Mouse (Mus musculus) adrenal gland, postnatal 14 days (tissue): ENCODE measurements around the gene B3gnt3. TPM values are rescaled to one million over a fixed set of nuclear protein-coding genes. Genes with fewer than 3 reads are reported as not detected.

Experiments
- DNase-seq: peaks from one replicate; pipeline ENCODE4 v3.0.0; 2021; ENCODE audit warnings: mixed read lengths
- total RNA-seq: library from RNA; stranded (reverse); gene quantifications from 2 replicates; pipeline ENCODE4 v1.2.3, GENCODE M21; 2021

Gene B3gnt3
- total RNA-seq, 1 experiment from 2014 or later, result 5.4 TPM

- no peak for DNase-seq
Measured at GRCm38 (mm10) chr8:71678216-71678615, 23.4 kb downstream of the B3gnt3 start.

- DNase-seq, result peak; percentile 57
Measured at GRCm38 (mm10) chr8:71677555-71677954, 24.0 kb downstream of the B3gnt3 start.

DNA sequence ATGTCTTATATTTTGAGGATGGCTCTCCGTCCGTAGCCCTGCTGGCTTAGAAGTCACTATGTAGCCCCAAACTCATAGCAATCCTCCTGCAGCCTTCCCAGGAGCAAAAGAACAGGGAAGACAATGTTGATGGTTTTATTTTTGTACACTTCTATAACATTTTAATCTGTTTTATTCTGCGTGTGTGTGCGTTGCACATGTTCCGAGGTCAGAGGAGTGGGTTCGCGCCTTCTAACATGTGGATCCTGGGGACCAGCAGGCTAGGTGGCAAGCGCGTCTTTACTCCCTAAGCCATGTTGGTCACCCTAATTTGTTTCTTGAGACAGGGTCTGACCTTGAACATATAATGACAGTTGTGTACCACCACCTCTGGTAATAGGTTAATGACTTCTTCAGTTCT lies 24.8 kb downstream of the B3gnt3 start:
- DNase-seq, result no peak

GRCm38 (mm10) chr8:71676020-71676741 lies 25.4 kb downstream of the B3gnt3 start, which contains the start of gene Jak3:
Jak3 (plus strand) TSS chr8:71676296.
- peak; percentile 71 for DNase-seq

- no peak for DNase-seq
Measured at GRCm38 (mm10) chr8:71675456-71676019, 26.1 kb downstream of the B3gnt3 start.

GRCm38 (mm10) chr8:71674071-71674470 lies 27.5 kb downstream of the B3gnt3 start:
- no peak for DNase-seq

- DNase-seq, result no peak
Measured at GRCm38 (mm10) chr8:71672168-71672735, 29.3 kb downstream of the B3gnt3 start.

DNA sequence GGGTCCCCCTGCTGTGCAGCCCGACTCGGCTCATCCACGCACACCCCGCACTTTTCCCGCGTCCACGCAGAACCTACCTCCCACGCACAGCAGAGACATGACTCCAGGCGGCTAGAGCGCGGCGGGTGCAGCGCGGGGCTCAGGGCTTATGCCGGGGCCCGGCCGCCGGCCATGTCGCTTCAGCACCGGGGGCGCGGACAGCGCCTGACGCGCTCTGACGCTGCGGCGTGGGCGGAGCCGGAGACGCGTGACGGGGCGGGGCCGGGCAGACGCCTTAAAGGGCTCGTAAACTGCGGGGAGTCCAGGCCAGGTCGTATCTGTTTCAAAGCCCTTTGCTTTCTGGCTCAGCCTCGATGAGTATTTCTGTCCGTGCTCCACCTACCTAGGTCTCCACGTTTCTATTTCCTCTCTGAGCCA lies 30.0 kb downstream of the B3gnt3 start, which contains the start of gene Unc13a:
TSS of gene Unc13a (minus strand) at position 209 of the 417 bp plus-strand sequence.
- DNase-seq, result peak; percentile 95

DNA sequence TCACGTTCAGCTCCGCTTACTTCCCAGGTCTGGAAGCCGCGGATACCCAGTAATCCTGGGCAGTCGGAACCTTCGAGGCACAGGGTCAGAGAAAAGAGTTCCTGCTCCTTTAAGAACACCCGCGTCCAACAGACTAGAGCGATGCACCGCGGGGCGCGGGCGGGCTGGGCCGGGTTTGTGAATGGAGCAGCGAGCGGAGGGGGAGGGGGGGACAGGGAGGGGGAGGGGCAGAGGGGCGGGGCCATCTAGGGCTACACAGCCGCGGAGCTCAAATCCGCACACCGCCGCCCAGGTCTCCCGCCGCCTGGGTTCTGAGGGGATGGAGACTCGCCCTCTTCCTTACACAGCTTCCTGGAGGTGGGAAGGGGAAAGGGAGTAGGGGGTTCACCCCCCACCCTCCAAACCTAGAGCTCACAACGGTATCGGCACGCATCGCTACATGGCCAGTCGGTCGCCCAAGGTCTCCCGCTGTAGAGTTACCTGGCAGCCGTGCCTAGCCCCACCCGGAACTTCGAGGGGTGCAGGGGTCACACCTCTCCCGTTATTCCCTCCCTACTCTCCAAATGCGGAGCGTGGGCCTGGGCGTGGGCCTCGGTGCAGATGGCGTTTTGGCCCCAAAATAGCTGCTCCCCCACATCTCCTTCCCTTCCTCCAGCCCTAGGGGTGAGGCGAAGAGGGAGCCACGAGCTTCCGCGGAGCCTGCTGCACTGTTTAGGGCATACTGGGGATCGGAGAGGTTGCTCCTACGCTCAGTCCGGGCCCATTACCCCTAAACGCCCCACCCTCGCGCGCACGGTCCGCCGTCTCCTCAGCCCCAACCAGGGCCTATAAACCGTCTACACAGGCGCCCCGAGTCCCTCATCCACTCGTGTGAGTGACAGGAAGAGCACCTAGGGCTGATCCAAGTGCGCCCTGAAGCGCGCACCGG lies 30.7 kb downstream of the B3gnt3 start:
- peak; percentile 76 for DNase-seq

DNA sequence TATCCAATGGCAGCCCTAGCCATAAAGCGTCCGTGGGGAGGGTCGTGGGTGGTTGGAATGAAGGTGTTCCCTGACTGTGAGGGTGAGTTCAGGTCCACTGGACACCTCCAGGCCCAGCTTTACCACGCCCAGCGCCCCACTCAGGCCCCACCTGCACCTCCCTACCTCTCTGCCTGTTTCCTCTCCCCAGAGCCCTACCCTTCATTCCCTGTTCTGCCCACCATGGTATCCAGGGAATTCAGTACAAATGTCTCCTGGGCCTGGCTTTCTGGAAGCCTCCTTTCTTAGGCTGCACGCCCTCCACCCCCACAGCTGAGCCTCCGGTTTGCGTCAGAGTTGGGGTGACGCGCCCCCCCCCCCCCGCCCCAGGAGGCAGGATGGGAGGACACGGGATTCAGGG lies 31.4 kb downstream of the B3gnt3 start:
- no peak for DNase-seq

GRCm38 (mm10) chr8:71668220-71668975 lies 33.2 kb downstream of the B3gnt3 start:
- peak; percentile 70 for DNase-seq

- DNase-seq, result no peak
Measured at GRCm38 (mm10) chr8:71667256-71667655, 34.3 kb downstream of the B3gnt3 start.

- no peak for DNase-seq
Measured at GRCm38 (mm10) chr8:71666855-71667254, 34.7 kb downstream of the B3gnt3 start.

DNA sequence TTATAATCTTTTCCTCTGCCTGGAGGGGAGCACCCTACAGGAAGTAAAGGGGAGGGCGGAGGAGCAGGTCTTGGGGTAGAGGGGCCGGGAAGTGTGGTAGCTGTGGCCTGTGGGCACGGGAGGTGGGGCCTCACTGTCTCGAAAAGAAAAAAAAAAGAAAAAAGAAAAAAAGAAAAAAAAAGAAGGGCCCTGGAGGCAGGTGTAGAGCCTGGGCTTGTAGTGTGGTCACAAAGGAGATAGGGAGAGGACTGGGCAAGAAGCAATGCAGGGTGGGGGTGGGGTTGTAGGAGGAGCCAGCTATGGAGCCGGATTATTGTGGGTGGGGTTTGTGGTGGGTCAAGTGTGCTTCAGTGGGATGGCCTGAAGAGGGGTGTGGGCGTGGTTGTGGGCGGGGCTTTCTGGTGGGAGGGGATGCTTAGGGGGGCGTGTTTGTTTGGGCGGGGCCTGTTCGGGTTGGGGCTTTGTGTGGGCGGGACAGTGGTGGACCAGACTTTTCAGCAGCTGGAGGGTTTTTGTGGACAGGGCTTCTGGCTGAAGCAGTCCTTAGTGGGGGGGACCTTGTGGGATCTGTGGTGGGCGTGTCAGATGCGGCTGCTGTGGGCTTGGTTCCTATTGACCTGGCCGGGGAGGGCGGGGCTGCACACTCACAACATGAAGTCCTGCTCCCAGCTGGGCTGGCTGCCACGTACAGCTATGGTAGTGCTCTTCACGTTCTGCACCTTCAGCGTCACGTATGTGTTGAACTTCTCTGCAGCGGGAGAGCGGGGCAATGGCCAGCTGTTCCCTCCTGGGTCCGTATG lies 36.1 kb downstream of the B3gnt3 start:
- peak; percentile 89 for DNase-seq

GRCm38 (mm10) chr8:71660325-71661120 lies 41.1 kb downstream of the B3gnt3 start:
- peak; percentile 91 for DNase-seq

DNA sequence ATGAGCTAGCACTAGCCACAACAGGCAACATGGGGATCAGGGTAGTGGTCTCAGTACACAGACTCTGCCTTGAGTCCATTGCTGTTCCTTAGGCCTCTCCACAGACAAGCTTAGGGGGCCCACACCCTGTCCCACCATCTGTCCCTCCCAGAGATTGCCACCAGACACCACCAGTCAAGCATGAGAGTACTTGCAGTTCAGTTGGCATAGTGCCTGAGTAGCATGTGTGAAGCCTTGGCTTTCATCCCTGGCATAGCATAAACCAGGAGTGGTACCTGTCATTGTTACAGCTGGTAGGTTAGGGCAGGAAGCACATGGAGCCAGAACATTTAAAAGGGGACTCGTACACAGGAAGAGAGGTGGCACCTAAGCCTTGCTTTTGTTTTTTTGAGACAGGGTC lies 41.8 kb downstream of the B3gnt3 start:
- DNase-seq, result no peak

DNA sequence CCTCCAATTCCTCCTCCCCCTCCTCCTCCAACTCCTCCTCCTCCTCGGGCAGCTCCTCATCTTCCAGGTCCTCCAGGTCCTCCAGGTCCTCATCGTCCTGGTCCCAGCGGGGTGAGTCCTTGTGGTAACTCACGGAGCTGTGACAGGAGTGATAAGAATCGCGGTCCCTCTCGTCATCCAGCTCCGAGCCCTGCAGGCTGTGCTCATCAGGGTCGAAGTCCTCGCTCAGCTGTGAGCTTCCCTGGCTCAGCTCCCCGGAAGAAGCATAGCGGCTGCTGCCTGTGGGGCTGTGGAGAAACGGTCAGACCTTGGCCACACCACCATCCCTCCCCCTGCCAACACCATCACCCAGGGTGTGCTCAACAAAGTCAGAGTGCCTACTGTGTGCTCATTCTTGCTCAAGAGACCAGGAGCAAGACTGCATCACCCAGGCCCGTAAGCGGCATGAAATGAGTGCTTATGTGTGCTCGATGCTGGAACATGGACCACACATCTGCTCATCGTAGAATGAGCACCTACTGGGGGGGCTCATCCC lies 43.0 kb downstream of the B3gnt3 start:
- peak; percentile 63 for DNase-seq

DNA sequence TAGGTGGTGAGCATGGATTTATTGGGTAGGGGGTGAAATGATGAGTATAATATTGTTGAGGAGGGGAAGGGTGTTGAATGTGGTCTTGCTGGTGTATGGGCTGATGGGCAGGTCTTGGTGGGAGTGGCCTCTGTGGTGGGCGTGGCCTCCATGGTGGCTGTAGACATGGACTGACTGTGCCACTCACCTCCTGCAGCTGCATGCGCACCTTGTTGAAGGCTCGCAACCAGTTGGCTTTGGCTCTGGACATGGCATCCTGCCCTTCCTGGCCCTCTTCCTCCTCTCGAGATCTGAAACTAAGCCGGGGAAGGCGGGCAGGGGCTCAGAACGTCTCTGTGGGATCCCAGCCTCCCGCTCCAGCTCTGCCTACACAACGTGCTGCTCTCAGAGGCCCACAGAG lies 43.8 kb downstream of the B3gnt3 start:
- no peak for DNase-seq

DNA sequence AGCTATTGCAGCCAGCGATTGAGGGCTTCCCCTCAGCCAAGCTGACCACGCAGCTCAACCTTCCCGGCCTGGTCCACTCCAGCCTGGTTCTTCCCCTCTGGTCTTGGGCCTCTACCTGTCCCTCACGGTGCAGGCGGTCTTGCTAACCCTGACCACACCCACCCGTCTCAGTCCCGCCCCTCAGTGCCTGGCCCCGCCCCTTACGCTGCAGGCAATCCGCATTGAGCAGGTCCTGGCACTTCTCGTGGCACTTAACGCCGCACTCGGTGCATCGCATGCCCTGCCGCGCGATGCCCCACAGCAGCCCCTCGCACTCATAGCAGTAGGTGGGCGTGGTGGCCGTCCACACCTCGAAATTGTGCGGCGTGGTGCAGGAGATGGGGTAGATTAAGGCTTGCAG lies 47.0 kb downstream of the B3gnt3 start:
- peak; percentile 71 for DNase-seq

- no peak for DNase-seq
Measured at GRCm38 (mm10) chr8:71645510-71645909, 56.1 kb downstream of the B3gnt3 start.
